Mouse (Mus musculus) cerebellum, adult (tissue): Measurements from ENCODE around the gene Tatdn3.

Experiments
- ATAC-seq: cut with Nextera tagmentation; 2 replicates; pipeline ENCODE4 v1.9.2; 2017; ENCODE audit warnings: mild to moderate bottlenecking, moderate library complexity, mixed read lengths; ENCODE audit not compliant: insufficient number of reproducible peaks, low FRiP score, low TSS enrichment

Tatdn3 gene

GRCm38 (mm10) chr1:191083230-191083629 is 20.5 kb upstream of the Tatdn3 start:
- ATAC-seq = no peak

DNA sequence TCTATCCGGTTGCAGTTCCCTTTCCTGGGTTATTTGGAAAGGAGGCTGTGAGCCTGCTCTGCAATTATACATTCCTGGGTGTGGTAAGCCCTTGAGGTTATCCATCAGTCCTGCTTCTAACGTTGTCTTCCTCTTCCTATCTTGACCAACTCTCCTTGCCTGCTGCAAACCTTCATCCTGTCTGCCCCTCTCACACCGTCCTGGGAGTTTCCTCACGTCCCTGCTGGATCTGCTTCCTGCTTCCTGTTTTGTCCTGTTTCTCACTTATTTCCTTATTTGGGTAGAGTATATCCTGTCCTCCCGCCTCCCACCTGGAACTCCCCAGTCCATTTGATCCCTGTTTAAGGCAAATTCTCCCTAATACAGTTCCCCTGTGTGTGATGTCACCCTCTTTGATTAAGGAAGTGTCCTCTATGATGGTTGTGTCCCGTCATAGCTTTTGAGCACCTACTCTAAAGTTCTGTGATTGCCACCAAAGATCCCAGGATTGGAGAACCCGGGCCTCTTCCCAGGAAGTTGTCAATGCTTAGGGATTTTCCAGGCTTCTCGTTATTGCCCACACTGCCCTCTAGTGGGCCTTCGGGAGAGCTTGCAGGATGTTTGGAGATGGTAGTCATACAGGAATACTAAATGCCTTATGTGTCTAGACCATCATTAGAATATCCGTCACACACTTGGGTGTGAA is 12.6 kb upstream of the Tatdn3 start:
- ATAC-seq = peak; percentile 72

DNA sequence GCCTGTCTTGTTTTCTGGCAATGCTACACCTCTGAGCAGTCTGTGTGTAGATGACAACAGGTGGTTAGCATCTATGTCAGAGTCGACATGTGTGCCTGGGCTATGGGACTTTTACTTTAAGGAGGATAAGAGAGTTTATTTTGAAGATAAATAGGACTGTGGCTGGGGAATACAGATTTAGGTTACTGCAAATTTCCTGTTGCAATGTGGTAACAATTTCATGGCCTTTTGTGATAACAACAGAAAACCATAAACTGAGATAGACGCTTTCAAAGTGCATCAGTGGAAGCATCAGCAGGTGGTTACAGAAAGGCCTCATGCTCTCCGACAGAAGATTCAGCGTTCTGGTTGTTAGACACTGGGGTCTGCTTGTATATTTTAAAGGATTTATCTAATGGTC is 10.8 kb upstream of the Tatdn3 start:
- ATAC-seq = no peak

DNA sequence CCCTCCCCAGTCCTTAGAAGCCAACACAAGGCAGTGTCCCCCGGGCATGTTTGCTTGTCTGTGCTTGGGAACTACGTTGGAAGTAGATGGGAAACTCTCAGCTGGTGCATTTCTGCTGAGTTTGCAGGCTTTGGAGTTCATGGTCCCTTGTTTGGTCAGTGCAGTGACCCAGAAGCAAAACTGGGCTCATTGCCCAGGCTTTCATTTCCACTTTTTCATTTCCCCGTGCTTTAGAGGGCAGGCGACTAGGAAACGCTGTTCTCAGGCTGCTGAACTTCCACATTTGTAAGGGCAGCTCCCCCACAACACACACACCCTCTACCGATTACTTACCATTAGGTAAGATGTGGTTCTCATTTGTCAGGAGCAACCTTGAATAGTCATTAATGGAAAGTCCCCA is 10.3 kb upstream of the Tatdn3 start:
- no peak for ATAC-seq

GRCm38 (mm10) chr1:191072329-191072913 is 9.7 kb upstream of the Tatdn3 start:
- ATAC-seq = no peak

DNA sequence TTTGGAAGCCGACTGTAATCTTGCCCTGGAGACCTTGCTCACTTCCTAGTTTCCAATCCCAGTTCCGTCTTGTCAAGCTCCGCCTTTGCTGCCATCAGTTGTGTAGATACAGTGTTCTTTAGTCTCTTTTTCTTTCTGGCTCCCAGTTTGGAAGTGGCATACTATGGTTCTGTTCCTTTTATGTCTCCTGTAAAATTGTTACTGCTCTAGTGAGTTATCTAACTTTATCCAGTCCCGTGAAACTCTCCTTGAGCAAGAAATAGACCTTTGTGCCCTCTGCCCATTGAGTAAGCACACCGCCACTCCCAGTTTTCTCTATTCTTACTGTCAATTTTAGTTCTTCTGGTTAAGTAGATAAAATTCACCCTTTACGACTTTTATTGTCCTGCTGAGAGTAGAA is 8.9 kb upstream of the Tatdn3 start:
- no peak for ATAC-seq

DNA sequence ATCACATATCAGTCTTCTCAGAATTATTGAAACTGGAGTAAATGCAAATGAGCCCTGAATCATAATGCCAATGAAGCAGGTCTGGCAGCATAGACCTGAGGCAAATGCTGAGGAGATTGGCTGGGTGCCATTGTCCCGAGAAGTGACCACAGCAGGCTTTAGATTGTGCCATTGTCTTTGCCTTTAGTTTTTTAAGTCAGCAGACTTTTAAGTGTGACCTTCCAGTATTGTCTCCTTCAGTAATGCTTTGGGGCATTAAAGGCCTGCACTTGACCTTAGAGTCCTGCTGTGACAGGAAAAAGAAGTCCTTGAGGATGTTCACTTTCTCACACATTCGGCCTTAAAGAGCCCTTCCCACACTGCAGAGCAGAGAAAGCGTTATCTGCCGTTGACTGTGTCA is 7.5 kb upstream of the Tatdn3 start:
- no peak for ATAC-seq

DNA sequence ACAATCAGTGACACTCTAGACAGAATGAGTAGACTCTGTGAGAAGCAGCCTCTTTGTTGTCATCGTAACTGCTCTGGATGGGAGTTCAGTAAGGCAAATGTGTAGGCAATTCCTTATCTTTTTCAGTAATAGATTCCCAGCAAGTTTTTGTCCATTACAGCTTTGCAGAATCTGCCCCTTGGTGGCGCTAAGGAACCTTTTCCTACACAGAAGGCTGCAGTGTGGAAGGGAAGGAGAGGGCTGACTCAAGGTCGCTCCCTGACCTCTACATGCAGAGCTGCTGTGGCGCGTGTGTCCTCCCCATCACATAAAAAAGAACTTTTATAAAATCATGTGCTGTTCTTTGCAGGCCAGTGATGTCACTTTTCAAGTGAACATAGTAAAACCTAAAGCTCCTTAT is 5.6 kb upstream of the Tatdn3 start:
- ATAC-seq = no peak

DNA sequence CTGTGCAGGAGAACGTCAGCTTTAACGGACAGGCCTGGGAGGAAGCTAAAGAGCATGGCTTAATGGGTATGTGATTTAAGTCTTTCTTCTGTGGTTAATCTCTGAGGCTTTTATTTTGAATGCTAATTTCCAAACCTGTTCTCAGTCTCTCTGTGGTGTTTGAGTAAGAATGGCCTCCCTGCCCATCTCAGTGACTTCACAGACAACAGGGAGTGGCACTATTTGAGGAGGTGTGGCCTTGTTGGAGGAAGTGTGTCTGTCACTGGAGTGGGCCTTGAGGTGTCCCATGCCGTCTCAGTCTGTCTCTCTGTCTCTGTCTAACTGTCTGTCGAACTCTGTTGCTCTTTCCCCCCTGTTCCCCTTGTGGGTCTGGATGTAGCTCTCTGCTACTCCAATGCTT is 2.5 kb upstream of the Tatdn3 start:
- no peak for ATAC-seq

DNA sequence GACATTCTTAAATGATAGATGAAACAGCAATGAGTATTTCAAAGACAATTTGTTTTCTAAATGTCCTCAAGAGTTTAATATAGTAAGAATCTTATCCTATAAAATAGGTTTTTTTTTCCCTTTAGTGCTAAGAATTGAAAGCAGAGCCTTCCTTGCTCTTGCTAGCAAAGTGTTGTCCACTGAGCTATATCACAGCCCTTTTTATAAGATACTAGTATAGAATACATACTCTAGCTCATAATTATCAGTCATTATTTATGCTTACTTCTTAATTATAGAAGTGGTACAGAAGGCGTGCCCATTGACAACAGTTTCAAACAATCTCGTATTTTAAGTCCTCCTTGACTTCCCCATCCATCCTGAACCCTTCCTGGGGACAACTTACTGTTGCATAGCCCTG is 1.8 kb upstream of the Tatdn3 start:
- no peak for ATAC-seq

DNA sequence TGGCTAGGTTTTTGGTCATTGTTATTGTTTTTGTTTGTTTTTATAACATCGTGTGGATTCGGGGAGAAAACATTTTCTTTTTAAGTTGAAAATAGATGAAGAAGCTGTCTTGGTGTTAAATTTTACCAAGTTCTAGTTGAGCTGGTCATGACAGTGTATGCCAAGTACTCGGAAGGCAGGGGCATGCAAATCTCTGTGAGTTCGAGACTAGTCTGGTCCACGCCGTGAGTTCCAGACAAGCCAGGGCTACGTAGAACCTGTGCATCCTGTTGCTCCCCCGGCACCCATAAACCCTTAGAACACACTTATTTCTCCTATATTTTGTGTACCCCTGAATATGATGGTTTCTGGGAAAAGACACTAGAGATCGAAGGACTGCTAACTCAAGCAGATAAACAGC is 968 bp upstream of the Tatdn3 start:
- no peak for ATAC-seq

- ATAC-seq = no peak; the same call in 1 of the 2 replicates
Measured at GRCm38 (mm10) chr1:191062241-191062780, 421 bp downstream of the Tatdn3 start.

DNA sequence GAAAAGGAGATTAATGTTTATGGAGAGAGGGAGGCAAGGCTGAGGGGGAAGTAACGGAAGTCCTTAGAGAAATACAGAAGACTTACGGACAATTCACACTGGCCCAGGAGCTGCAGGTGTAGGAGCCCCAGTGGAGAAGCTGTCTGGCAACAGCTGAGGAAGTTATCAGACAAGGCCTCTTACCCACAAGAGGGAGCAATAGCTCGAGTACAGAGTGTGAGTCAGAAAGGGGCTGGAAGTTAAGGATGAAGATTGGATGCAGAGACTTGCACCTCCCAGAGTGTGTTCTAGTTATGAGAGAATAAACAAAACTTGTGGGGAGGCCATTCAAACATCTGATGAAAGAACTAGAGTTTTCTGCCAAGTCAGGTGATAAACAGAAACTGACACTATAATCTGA is 5.3 kb downstream of the Tatdn3 start:
- no peak for ATAC-seq

DNA sequence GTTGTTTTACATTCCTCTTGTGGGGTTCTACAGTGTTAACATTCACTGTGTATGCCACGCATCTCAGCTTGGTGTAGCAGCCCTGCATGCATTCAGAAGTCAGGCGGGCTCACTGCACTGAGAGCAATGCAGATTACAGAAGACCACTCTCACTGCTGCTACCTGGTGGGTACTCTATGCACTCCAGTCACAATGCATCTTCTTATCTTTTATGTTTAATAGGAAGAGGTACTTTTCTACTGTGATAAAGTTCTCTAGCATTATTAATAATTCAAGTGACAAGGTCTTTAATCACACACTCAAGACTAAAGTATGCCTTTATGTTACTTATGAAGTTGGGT is 7.2 kb downstream of the Tatdn3 start:
- no peak for ATAC-seq

DNA sequence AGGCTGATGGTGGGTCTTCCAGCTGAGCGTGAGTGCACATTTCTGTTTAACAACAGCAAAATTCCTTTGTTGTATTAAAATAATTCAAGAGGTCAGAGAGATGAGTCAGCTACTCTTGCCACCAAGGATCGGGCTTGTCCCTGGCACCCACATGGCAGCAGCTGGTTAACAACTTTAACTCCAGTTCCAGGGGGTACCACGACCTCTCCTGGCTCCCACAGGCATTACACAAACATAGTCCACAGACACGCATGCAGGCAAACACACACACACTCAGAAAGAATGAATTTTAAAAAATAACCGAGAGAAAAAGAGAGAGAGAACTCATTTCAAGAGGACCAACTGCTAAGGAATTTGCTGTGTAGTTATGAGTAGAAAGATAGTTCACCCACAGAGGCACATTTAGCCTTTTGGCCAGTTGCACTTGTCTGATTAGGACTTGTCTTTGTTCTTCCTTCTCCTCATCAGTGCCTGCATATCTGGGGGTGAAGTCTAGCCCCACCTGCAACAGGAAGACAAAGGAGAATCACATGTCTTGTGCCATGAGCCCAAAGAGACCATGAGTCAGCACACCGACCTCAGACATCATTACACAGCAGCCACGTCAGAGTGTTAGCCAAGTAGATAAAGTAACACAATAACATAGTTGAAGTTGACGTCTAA is 7.7 kb downstream of the Tatdn3 start:
- no peak for ATAC-seq

GRCm38 (mm10) chr1:191053555-191053954 is 9.2 kb downstream of the Tatdn3 start:
- no peak for ATAC-seq

GRCm38 (mm10) chr1:191046231-191046824 is 16.4 kb downstream of the Tatdn3 start:
- ATAC-seq = no peak

- ATAC-seq = no peak
Measured at GRCm38 (mm10) chr1:191045264-191045663, 17.5 kb downstream of the Tatdn3 start.

DNA sequence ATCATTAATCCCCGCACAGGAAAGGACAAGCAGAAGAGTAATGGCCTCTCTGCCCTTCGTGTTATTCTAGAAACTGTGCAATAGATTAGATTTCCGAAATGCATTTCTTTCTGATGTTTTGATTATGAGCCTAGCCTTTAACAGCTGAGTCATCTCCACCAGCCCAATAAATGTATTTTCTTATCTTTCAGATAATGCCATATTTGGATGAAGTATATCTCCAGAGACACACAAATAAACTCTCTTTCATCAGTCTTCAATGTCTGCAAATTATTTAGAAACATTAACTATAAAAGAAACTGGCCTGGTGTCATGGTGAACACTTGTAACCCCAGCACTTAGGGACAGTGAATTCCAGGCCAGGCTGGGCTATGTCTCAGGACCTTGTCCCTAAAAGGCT is 20.0 kb downstream of the Tatdn3 start:
- ATAC-seq = no peak

GRCm38 (mm10) chr1:191042106-191042505 is 20.6 kb downstream of the Tatdn3 start:
- ATAC-seq = no peak

DNA sequence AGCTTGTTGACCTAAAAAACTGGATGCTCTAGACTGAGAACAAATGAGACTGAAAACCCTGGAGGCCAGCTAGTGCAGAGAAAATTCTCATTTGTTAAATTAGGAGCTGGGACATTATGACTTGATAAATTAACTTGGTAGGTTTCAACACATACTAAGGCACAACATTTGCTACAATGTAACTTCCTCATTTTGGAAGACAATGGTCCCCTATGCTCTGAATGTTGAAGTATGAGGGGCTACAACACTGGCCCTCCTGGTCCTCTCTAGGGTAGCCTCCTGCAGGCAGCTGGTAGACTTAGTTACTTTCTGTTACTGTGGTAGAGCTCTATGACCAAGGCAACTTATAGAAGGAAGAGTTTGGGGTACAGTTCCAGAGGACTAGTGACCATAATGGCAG is 21.4 kb downstream of the Tatdn3 start:
- ATAC-seq = no peak
